Mouse (Mus musculus) MEL (cell line): ENCODE measurements around the gene Gdf5.

Experiments used
- CTCF ChIP-seq, 3 experiments: IDR thresholded peaks in 2 of 3; conservative IDR thresholded peaks in 1 of 3; 2 replicates each; pipeline ENCODE4 v1.5.1; 2011 to 2012; ENCODE audit warnings: low read length in 3 of 3, low read depth in 2 of 3, mild to moderate bottlenecking in 2 of 3, improper control_type of control experiment in 1 of 3, inconsistent platforms in 1 of 3, mixed read lengths in 1 of 3, moderate library complexity in 1 of 3; ENCODE audit not compliant: control insufficient read depth in 1 of 3, insufficient read depth in 1 of 3, poor library complexity in 1 of 3, severe bottlenecking in 1 of 3
- JUND ChIP-seq: IDR thresholded peaks from 2 replicates; pipeline ENCODE4 v1.6.1; 2011; ENCODE audit warnings: low read depth, mild to moderate bottlenecking, improper control_type of control experiment, low read length

GRCm38 (mm10) chr2:155941697-155942442 lies 3.3 kb downstream of the Gdf5 start:
- no peak for TF ChIP-seq JUND
- no peak for TF ChIP-seq CTCF (IDR thresholded peaks at IDR 0.05 in 2 of 3, conservative IDR thresholded peaks at IDR 0.05 in 1 of 3; ENCODE audit: control insufficient read depth in 1 of 3, insufficient read depth in 1 of 3, low read depth in 2 of 3, low read length in 3 of 3, poor library complexity in 1 of 3, severe bottlenecking in 1 of 3)
